Mouse (Mus musculus): ENCODE measurements at regions not wholly inside any gene's neighbourhood (a gene's known extent, or its start where the extent isn't known, plus 50 kb on each side); places are given as distances from the start of the nearest gene placed in this dataset.
"Not testable (repeated sequence)": the region's sequence is repeated elsewhere in the genome, so short reads cannot be mapped to it uniquely, and the experiment has no call there.

DNA sequence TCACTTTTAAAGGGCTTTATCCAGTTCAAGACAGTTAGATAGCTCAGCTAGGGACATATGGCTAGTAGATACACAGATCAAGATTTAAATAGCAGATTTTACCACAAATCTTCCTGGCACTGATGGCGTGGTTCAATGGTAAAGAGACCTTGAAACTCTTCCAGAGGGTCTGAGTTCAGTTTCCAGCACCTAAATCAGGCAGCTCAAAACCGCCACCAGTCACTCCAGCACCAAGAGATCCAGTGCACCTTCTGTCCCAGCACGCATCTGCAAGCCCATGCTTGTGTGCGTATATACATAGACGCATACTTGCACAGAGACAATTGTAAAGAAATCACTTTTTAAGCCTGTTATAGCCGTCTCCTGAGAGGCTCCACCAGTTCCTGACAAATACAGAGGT, 454.0 kb upstream of the Jmjd1c start:
- DNase-seq (ENCODE audit: low read depth, low spot score): no peak

DNA sequence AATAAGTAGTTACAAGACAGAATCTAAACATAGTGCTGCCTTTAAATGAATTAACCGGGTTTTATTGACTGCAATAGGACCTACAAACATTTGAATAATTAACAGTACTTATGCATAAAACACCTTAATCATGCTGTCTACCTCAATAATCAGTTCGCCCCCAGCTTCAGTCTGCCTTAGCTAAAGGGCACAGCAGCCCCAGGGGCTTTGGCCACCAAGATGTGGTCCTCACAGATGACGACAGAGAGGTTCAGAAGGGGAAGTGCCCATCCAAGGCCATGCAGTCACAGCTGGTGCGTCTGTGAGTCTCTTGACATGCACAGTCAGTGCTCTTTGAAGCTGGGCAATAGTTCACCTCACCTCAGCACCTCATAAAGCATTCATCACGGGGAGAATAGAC, 452.8 kb upstream of the Jmjd1c start:
- no peak for DNase-seq (ENCODE audit: low read depth, low spot score)

DNA sequence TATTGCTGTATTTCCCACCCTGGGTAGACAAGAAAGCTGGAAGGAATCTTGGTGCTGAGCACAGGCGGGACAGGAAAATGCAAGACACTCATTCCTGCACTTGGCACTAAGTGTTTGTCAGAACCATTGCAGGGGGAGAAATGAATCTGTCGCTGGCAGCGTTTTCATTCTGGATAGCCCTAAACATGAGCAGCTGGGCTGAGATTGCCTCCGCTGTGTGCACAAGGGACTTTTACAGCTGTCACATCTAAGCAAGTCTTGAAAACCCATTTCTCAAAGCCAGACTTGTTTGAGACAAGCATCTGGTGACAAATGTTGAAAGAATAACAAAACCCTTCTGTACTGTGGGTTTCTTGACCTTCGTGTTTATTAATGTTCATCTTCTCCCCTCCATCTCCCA, 438.4 kb upstream of the Jmjd1c start:
- DNase-seq (ENCODE audit: low read depth, low spot score): no peak

DNA sequence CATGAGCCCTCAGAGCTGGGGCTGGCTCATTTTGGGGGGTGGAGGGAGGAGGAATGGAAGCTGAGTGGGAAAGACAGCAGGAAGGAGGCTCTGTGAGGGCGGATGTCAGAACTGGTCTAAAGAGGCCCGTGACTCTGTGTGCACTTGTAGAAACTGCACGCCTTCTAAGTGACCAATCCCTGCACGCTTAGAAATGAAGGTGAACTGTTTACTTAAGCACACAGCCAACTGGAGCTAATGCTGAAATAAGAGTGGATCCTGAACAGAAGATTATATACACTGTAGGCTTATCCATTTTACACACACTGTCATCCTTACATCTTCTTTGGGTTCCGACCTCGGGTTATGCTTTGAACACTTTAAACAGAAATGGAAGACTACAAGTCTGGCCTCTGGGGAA, 412.8 kb upstream of the Jmjd1c start:
- no peak for DNase-seq (ENCODE audit: low read depth, low spot score)

DNA sequence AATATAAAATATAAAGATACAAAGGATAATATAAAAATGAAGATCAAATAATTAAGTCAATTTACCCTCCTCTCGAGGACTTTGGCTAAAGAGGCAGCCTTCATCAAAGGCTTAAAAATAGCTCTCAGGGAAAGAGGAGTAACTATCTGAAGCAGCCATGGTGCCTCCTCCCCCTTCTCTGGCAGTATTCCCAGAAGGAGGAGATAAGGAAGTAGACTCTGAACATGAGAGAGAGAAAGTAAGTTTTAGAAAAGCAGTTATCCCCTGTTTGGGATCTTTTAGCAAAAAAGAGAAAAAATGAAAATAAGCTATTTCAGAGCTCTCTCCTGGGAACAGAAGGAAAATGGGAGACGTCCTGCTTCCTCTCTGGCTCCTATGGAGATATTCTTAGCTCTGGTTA, 406.7 kb upstream of the Jmjd1c start:
- not testable (repeated sequence) for DNase-seq (ENCODE audit: low read depth, low spot score)

DNA sequence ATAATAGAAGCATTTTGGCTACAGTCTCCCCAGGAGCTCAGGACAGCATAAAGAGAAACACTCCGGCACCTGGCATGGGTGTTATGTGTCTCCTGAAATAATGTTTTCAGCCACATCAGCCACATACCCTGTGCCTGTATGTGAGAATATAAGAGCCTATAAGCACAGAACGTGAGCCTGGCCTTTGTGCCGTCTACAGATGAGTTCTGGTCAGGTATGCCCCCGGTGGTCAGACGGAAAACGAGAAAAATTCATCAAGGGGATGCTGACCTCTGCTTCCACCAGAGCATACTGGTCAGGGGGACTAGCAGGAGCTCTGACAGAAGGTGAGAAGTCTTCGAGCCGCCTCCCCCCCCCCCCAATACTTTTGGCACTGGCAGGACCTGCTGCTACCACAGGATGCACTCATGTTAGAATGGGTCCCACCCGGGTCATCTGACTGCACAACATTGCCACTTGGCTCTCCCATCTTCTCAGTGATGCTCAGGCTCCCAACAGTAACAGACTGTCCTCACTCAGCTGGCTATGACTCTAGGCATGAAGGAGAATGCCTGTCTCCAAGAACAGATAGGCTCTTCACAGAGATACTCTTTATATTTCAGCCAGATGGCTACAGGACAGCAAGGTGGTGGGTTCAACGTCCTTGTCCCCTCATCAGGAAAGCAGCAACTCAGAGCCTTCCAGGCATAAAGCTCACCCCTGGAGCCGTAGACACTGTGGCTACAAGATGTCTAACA, 401.2 kb upstream of the Jmjd1c start:
- no peak for DNase-seq (ENCODE audit: low read depth, low spot score)

DNA sequence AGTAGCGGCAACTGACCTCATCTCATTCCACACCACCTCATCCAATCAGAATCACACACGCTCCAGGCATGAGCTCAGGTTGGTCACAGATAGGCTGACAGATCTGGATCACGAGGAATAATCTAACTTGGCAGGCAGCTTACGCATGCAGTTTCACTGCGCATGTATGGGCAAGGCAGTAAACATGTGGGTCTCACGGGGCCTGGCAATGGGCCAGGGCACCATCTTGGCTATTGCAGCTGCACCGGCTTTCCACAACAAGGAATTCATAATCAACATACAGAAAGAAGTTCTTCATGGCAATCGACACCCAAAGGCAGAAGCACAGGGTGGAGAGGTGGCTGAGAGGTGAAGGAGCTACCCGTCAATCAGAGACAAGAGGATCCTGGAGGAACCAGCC, 381.0 kb upstream of the Jmjd1c start:
- DNase-seq (ENCODE audit: low read depth, low spot score): not testable (repeated sequence)

DNA sequence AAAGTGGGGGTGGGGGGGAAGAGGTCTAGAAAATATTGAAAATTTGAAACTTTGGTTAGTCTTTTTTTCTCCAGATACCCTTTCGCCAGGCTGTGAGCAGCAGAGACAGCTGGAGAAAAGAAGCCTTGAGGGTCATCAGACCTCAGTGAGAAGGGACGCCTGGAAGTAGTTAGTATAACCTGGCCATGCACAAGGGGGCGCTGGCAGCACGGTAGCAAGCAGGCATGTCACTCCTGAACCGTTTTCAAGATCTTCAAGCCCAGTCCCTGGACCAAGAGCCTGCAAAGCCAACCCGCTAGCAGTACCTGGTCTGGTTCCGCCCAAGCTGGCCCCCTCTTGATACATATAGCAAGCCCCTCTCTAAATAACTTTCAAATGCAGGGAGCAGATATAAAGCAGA, 378.0 kb upstream of the Jmjd1c start:
- DNase-seq (ENCODE audit: low read depth, low spot score): no peak

DNA sequence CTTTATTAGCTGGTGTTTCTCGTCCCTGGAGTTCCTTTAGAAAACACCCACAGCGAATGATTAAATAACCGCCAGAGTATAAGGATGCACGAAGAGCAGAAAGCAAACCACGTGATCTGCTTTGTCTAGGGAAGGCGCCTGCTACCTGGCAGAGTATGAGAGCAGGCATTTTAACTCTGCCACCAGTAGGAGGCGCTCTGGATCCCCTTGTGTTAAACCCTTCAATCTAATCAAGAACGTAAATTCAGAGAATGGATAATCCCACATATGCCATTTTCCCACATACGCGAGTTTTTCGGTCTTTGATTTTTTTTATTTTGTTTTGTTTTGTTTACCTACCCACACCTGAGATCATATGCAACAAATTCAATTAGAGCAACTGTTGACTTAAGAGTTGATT, 376.1 kb upstream of the Jmjd1c start:
- DNase-seq (ENCODE audit: low read depth, low spot score): no peak

DNA sequence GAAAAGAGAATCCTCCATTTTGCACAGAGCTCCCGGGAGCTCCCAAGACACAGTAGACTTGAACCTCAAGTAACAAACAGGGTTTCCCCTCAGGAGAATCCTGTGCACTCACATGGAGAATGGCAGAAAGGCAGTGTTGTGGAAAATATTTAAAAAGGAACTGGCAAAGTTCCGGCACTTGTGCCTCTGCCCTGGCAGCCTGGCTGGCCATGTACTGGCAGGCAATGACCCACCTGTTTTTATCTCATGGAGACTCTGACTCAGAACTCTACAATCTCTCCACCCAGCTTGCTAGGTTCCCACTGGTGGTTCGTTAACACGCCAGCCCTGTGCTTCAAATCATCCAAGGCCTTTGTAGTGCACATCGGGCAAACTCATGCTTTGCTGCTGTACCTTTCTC, 362.3 kb upstream of the Jmjd1c start:
- DNase-seq (ENCODE audit: low read depth, low spot score): no peak

DNA sequence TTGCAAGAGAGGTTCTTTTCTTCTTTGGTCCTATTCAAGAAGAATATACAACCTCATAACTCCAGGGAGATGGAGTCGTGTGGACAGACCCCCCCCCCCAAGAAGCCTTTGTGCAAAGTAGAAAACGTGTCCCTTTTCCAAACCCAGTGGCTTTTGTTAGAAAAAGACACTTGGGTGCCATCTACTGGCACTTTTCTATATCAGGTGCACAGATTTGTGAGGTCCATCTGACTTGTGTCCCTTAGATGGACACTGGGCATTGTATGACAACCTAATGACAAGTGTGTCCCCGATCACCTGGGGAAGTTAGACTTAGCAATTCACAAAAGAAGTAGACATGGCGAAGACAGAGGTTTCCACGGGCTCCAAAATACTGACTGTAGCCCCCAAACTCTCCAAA, 361.1 kb upstream of the Jmjd1c start:
- DNase-seq (ENCODE audit: low read depth, low spot score): peak; percentile 21

DNA sequence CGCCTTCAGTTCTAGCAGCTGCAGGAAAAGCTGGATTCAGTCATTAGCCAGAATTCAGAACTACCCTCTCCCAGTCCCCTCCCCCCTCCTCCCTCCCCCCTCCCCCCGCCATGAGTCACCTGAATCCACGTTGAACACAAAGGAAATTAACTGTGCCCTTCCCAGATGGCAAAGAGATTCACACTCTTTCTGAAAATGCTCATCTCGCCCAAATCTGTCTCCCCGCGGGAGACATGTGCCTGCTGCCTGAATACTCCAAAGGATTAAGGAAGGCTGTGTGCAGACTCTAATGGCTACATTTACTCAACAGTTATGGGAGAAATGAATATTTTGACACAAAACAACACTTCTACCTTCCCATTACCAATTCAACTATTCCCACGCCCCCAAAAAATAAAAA, 356.9 kb upstream of the Jmjd1c start:
- no peak for DNase-seq (ENCODE audit: low read depth, low spot score)

DNA sequence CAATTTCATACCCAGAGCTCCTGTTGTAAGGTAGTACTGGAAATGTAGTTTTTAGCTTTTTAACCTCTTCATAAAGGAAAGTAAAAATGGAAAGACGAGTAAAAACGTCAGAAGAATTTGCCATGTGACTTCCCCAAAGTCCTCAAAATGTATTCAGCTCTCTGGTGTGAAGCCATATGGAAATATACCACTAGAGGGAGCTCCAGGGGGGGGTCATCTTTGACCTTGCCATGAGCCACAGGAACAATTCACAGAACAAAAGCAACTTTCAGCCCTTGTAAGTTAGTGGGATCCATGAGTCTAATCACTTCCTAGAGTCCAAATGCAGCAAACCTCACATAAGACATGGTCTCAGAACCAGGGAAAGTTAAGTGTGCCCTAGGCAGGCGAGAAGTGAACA, 354.1 kb upstream of the Jmjd1c start:
- no peak for DNase-seq (ENCODE audit: low read depth, low spot score)

DNA sequence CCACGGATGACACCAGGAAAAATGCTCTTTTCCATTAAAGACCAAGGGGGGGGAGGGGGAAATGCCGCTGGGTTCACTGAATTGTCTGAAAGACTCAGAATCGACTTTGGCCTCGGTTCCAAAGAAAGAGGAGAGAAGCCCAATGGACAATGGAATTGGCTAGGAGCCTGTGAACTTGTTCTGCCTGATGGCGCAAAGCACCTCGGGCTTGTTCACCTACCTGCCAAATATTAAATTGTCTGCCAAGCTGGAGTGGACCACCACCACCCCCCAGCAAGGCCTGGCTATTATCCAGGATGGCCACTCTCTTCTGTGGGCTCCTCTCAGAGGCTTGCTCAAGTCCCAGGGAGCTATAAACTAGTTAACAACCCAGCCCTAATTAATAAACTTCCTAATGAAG, 352.7 kb upstream of the Jmjd1c start:
- no peak for DNase-seq (ENCODE audit: low read depth, low spot score)

DNA sequence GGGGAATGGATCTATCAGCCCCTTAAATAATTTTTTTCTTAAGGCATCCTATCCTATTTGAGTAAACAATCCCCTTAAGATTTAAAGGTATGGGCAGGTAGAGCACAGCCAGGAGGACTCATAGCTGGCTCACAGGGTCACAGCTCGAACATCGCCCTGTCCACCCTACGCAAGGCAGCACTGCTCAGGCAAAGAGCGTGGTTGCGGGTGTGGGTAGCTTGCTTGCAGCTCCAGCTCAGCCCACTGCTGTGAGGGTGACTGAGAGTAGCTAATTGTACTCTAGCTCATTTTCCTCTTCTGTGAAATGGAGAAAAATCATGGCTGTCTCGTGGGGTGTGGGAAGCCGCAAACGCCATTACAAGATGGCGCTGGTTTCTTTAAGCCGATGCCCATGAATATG, 350.1 kb upstream of the Jmjd1c start:
- DNase-seq (ENCODE audit: low read depth, low spot score): no peak

DNA sequence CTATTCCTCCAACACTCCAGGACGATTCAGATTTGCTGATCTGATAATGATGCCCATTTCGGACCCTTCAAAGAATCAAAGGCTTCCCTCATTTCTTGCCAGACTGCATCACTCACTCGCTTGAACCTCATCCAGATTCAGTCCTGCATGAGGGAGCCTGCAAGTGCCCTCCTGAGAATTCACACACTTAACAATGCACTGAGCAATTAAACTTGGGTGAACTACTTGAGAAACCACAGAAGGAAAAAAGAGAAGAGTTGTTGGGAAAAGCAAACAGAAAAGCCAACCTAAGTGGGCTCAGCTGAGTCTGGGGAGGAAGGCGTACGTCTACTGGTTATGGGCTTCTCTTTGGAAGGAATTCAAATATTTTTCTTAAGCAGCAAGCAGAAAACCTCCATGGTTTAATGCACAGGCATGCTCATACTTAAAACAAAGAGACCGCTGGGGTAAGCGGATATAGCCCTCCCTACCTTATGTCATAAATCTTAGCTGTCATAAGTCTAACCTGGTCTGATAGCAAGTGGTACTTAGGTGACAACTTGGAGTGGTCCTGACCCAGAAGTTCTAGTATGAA, 343.6 kb upstream of the Jmjd1c start:
- DNase-seq (ENCODE audit: low read depth, low spot score): no peak

DNA sequence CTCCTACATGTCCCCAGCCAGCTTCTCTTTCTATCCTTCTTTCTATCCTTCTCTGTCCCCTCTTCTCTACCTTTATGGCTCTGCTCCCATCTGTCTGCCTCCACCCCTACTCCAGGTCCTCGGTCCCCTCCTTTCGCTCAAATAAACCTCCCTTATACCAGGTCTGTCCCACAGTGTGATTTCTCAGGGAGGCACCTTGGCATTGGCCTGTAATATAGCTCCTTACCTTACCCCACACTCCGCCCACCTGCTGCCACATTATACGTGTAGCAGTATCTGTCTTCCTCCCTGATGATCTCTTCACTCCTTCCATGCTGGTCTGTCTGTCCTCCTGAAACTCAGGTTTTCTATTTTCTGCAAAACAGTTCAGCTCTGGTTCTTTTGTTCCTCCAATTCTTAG, 339.1 kb upstream of the Jmjd1c start:
- DNase-seq (ENCODE audit: low read depth, low spot score): no peak

DNA sequence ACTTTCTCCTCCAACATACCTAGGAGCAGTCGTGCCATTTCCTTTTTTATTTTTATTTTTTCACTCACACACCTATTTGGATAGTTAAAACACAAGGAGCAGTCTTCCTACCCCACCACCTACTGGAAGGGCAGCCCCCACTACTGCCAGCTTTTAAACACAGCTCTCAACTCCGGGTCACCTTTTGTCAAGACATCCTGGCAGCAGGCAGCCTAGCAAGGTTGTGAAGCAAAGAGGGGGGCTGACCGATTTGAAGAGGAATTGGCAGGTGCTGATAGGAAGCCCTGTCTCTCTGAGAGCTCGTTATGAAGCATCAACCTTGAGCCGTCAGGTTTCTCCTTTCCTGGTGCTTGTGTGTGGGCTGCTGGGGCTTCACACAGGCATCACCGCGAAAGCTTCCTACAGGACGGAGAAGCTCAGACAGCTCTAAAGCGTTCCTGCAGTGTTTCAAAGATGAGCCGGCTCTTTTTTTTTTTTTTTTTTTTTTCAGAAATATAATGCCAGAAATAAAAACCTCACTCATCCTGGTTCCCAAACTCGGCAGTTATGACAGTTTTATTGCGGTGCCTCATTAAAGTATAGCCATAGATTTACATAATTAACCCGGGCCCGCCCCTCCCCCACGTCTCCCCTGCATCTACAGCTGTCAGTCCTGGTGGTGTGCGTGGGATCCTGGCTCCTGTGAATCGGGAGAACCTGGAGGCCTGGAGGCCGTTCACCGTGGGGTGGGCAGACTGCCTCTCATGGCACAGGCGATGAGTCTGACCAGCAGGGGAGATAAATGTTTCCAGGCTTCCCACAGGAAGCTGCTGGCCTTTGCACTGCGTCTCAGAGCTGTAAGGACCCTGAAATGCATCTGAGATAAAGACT, 325.5 kb upstream of the Jmjd1c start:
- DNase-seq (ENCODE audit: low read depth, low spot score): peak; percentile 5

DNA sequence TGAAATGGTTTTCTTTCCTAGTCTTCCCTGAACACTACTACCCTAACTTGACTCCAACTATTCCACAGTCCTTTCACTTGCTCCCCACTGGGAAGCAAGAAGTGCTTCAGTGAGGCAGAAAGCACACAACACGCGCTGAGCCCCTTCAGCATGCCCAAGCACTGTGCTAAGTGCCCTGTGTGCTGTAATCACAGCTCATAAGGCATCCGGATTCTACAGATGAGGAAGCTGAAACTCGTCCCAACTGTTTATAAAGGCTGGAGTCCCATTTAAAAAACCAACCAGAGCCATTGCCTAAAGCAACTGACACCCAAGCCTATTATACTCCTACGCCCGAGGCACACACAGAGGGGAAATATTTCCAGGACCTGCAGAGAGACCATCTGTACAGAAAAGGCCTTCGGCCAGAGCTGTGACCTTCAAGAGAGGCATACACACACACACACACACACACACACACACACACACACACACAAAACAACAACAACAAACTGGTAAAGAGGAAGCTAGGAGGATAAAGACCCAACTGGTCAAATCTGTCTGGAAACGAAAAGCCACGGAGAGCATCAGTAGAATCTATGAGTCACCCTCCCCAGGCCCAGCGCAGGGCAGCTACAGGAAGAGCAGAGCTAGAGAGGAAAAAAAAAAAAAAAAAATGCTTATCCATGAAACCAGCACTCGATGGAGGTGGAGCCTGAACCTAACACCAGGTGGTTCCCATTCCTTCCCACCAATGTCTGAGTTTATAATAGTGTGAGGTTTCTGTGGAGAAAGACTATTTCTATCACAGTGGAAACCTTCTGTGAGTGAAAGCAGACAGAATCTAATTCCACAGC, 315.4 kb upstream of the Jmjd1c start:
- DNase-seq (ENCODE audit: low read depth, low spot score): no peak

DNA sequence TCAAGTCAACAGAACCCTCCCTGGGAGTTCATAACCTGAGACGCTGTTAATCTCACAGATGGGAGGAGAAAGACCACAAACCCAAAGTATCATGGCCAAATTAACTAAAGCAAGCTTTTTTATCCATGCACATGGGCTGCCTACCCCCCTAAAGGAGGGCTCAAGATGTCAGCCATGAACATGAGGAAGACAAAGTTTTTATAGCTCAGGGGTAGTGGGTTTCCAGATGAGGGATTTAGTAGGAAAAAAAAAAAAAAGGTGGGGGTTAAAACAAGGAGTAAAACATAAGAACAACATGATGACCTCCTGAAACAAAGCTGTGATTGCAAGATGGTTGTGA, 314.8 kb upstream of the Jmjd1c start:
- no peak for DNase-seq (ENCODE audit: low read depth, low spot score)

DNA sequence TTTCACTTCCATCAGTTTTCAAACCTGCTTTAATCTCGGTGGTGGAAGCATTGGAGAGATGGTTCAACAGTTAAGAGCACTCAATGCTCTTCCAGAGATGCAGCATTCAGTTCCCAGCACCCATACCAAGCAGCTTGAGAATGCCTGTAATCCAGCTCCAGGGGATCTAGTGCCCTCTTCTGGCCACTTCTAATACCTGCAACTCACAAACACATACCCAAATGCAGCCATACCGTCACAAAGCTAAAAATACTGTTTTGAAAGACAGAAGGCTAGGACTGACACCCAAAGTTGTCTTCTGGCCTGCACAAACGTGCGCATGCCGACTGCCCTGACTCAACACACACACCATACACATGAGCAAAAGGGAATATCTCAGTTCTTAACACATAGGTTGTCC, 313.9 kb upstream of the Jmjd1c start:
- no peak for DNase-seq (ENCODE audit: low read depth, low spot score)

DNA sequence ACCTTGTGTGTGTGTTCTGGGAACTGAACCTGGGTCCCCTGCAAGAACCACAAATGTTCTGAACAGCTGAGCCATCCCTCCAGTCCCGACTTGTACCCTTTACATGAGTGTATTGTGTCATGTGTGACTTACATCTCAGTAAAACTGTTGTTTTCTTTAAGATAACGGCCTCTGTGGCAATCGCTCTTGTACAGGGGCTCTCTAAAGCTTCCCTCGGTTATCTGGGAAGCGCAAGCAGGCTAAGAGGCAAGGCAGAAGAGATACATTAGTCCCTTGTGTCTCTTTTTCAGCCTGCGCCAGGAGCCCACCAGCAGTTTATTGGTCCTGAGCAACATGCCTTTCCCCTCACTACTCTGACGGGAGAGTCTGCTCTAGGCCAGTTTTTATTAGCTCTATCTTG, 308.1 kb upstream of the Jmjd1c start:
- DNase-seq (ENCODE audit: low read depth, low spot score): no peak
